Mouse (Mus musculus) hindbrain, embryonic 13.5 days (tissue): ENCODE results near the gene Lef1. TPM values are rescaled to one million over a fixed set of nuclear protein-coding genes. Genes with fewer than 3 reads are reported as not detected.

Experiments used
- ATAC-seq: fragments of 200-750 bp; cut with Nextera tagmentation; 2 replicates; pipeline ENCODE4 v1.8.0; 2017; ENCODE audit warnings: moderate TSS enrichment; ENCODE audit not compliant: low FRiP score
- H3K27ac ChIP-seq: fragments of 300-500 bp; sonication (generic); 2 replicates; pipeline ENCODE4 v1.5.1; 2015; ENCODE audit warnings: inconsistent platforms, mild to moderate bottlenecking, moderate library complexity
- H3K27me3 ChIP-seq: fragments of 300-500 bp; sonication (generic); 2 replicates; pipeline ENCODE4 v1.6.1; 2015; ENCODE audit warnings: mild to moderate bottlenecking, inconsistent platforms
- H3K36me3 ChIP-seq: fragments of 300-500 bp; sonication (generic); 2 replicates; pipeline ENCODE4 v1.6.1; 2015; ENCODE audit warnings: mild to moderate bottlenecking, inconsistent platforms
- H3K4me1 ChIP-seq: fragments of 300-500 bp; sonication (generic); replicated peaks from 2 replicates; pipeline ENCODE4 v1.6.1; 2015; ENCODE audit warnings: inconsistent platforms
- H3K4me2 ChIP-seq: fragments of 300-500 bp; sonication (generic); 2 replicates; pipeline ENCODE4 v1.6.1; 2015; ENCODE audit warnings: inconsistent platforms, mild to moderate bottlenecking, moderate library complexity
- H3K4me3 ChIP-seq: fragments of 300-500 bp; sonication (generic); 2 replicates; pipeline ENCODE4 v1.5.1; 2015; ENCODE audit warnings: mild to moderate bottlenecking, inconsistent platforms
- H3K9ac ChIP-seq: fragments of 300-500 bp; sonication (generic); 2 replicates; pipeline ENCODE4 v1.6.1; 2015; ENCODE audit warnings: mild to moderate bottlenecking, inconsistent platforms
- H3K9me3 ChIP-seq: fragments of 300-500 bp; sonication (generic); 2 replicates; pipeline ENCODE4 v1.6.1; 2016; ENCODE audit warnings: inconsistent platforms
- WGBS: fragments of 180-500 bp; shearing (Covaris S2); methylation state at CpG from one replicate; pipeline ENCODE4 v1.1.7; 2015; 5-methylcytosine and 5-hydroxymethylcytosine counted together
- polyA plus RNA-seq: library from polyadenylated mRNA; unstranded; fragments of >200 nt; fragmentation: Nextera tagmentation; extraction: Ambion mirVana; gene quantifications from 2 replicates; pipeline ENCODE4 v1.2.1, GENCODE M21; 2015

Gene Lef1
- polyA plus RNA-seq: 13.5 and 13.6 TPM in 2 replicates

GRCm38 (mm10) chr3:131110191-131111150 lies at the start of gene Lef1:
Gene Lef1 (plus strand): TSS chr3:131110471.
- Histone ChIP-seq H3K4me2 (peak within 1 kb of the TSS; percentile 70), H3K27me3 (peaks cover 87% of the 10 kb centered on the region), H3K27ac (0 out of 2 replicates have a peak within 1 kb of the TSS, but pooled peaks have one; percentile 30), H3K4me3 (peak within 1 kb of the TSS; percentile 47), H3K9ac (peak within 1 kb of the TSS; percentile 69), H3K36me3 (no peaks in the 10 kb centered on the region), H3K4me1 (peaks cover 60% of the 10 kb centered on the region), H3K9me3 (no peaks in the 10 kb centered on the region)
- under 1% methylated on average over 64 of the region's 69 CpGs for WGBS
- peak; percentile 15; the same call in 1 of the 2 replicates for ATAC-seq

GRCm38 (mm10) chr3:131065001-131065400 lies 45.3 kb upstream of the Lef1 start:
- no peak for ATAC-seq
- Histone ChIP-seq H3K36me3 (no peaks in the 10 kb centered on the region), H3K4me1 (no peaks in the 10 kb centered on the region), H3K9me3 (no peaks in the 10 kb centered on the region), H3K9ac (no peak overlapping the region), H3K27me3 (0 out of 2 replicates have a peak, but pooled peaks cover 3% of the 10 kb centered on the region), H3K27ac (no peak overlapping the region), H3K4me3 (no peak overlapping the region), H3K4me2 (no peak overlapping the region)
- WGBS: 82% methylated on average over 9 of the region's 9 CpGs

GRCm38 (mm10) chr3:131066171-131066570 lies 44.1 kb upstream of the Lef1 start:
- Histone ChIP-seq H3K4me1 (no peaks in the 10 kb centered on the region), H3K9me3 (no peaks in the 10 kb centered on the region), H3K27ac (no peak overlapping the region), H3K4me2 (no peak overlapping the region), H3K4me3 (no peak overlapping the region), H3K36me3 (no peaks in the 10 kb centered on the region), H3K9ac (no peak overlapping the region), H3K27me3 (0 out of 2 replicates have a peak, but pooled peaks cover 3% of the 10 kb centered on the region)
- WGBS: 40% methylated on average over 8 of the region's 8 CpGs
- no peak for ATAC-seq

- H3K9ac ChIP-seq: no peak overlapping the region
- ATAC-seq: no peak
- no peaks in the 10 kb centered on the region for H3K9me3 ChIP-seq
- H3K4me3 ChIP-seq: no peak overlapping the region
- no peaks in the 10 kb centered on the region for H3K4me1 ChIP-seq
- no peak overlapping the region for H3K4me2 ChIP-seq
- H3K36me3 ChIP-seq: no peaks in the 10 kb centered on the region
- H3K27me3 ChIP-seq: 0 out of 2 replicates have a peak, but pooled peaks cover 3% of the 10 kb centered on the region
- 92% methylated on average over 5 of the region's 5 CpGs for WGBS
- no peak overlapping the region for H3K27ac ChIP-seq
Observed at GRCm38 (mm10) chr3:131068000-131068399, 42.3 kb upstream of the Lef1 start.

GRCm38 (mm10) chr3:131070210-131070609 lies 40.1 kb upstream of the Lef1 start:
- Histone ChIP-seq H3K4me3 (no peak overlapping the region), H3K27me3 (0 out of 2 replicates have a peak, but pooled peaks cover 3% of the 10 kb centered on the region), H3K4me2 (no peak overlapping the region), H3K9me3 (no peaks in the 10 kb centered on the region), H3K36me3 (no peaks in the 10 kb centered on the region), H3K9ac (no peak overlapping the region), H3K4me1 (no peaks in the 10 kb centered on the region), H3K27ac (no peak overlapping the region)
- WGBS: 52% methylated on average over 7 of the region's 7 CpGs
- ATAC-seq: no peak

- H3K4me1 ChIP-seq: no peaks in the 10 kb centered on the region
- ATAC-seq: no peak
- 0 out of 2 replicates have a peak, but pooled peaks cover 3% of the 10 kb centered on the region for H3K27me3 ChIP-seq
- no peak overlapping the region for H3K4me2 ChIP-seq
- H3K9me3 ChIP-seq: no peaks in the 10 kb centered on the region
- H3K36me3 ChIP-seq: no peaks in the 10 kb centered on the region
- no peak overlapping the region for H3K4me3 ChIP-seq
- H3K27ac ChIP-seq: no peak overlapping the region
- no peak overlapping the region for H3K9ac ChIP-seq
- WGBS: 56% methylated on average over 4 of the region's 4 CpGs
Observed at GRCm38 (mm10) chr3:131072661-131073060, 37.6 kb upstream of the Lef1 start.

GRCm38 (mm10) chr3:131073946-131074345 lies 36.3 kb upstream of the Lef1 start:
- Histone ChIP-seq H3K27me3 (no peaks in the 10 kb centered on the region), H3K9ac (no peak overlapping the region), H3K4me1 (no peaks in the 10 kb centered on the region), H3K9me3 (no peaks in the 10 kb centered on the region), H3K4me2 (no peak overlapping the region), H3K36me3 (no peaks in the 10 kb centered on the region), H3K27ac (no peak overlapping the region), H3K4me3 (no peak overlapping the region)
- no peak for ATAC-seq
- WGBS: 90% methylated on average over 4 of the region's 4 CpGs

- ATAC-seq: no peak
- no peak overlapping the region for H3K4me2 ChIP-seq
- no peaks in the 10 kb centered on the region for H3K9me3 ChIP-seq
- no peak overlapping the region for H3K9ac ChIP-seq
- H3K27me3 ChIP-seq: 0 out of 2 replicates have a peak, but pooled peaks cover 2% of the 10 kb centered on the region
- H3K4me3 ChIP-seq: no peak overlapping the region
- no peak overlapping the region for H3K27ac ChIP-seq
- 89% methylated on average over 6 of the region's 6 CpGs for WGBS
- H3K36me3 ChIP-seq: no peaks in the 10 kb centered on the region
- H3K4me1 ChIP-seq: no peaks in the 10 kb centered on the region
Observed at GRCm38 (mm10) chr3:131078041-131078621, 32.1 kb upstream of the Lef1 start.

- Histone ChIP-seq H3K9me3 (no peaks in the 10 kb centered on the region), H3K4me1 (no peaks in the 10 kb centered on the region), H3K27ac (peak overlapping the region; percentile 13; the same call in 1 of the 2 replicates), H3K4me3 (no peak overlapping the region), H3K4me2 (no peak overlapping the region), H3K27me3 (peaks cover 4% of the 10 kb centered on the region; the same call in 1 of the 2 replicates), H3K9ac (no peak overlapping the region), H3K36me3 (no peaks in the 10 kb centered on the region)
- WGBS: 79% methylated on average over 5 of the region's 5 CpGs
- no peak for ATAC-seq
Observed at GRCm38 (mm10) chr3:131078719-131079118, 31.6 kb upstream of the Lef1 start.

GRCm38 (mm10) chr3:131083722-131084121 lies 26.5 kb upstream of the Lef1 start:
- Histone ChIP-seq H3K4me1 (peaks cover 13% of the 10 kb centered on the region), H3K27ac (no peak overlapping the region), H3K36me3 (no peaks in the 10 kb centered on the region), H3K4me2 (no peak overlapping the region), H3K4me3 (no peak overlapping the region), H3K9me3 (no peaks in the 10 kb centered on the region), H3K27me3 (peaks cover 24% of the 10 kb centered on the region), H3K9ac (no peak overlapping the region)
- ATAC-seq: no peak
- 51% methylated on average over 6 of the region's 6 CpGs for WGBS

- WGBS: 3% methylated on average over 30 of the region's 30 CpGs
- Histone ChIP-seq H3K36me3 (no peaks in the 10 kb centered on the region), H3K27me3 (peaks cover 24% of the 10 kb centered on the region), H3K27ac (no peak overlapping the region), H3K4me1 (peaks cover 13% of the 10 kb centered on the region), H3K4me3 (peak overlapping the region; percentile 34), H3K4me2 (peak overlapping the region; percentile 60), H3K9ac (peak overlapping the region; percentile 30), H3K9me3 (no peaks in the 10 kb centered on the region)
- peak; percentile 43; the same call in 1 of the 2 replicates for ATAC-seq
Observed at GRCm38 (mm10) chr3:131084718-131085561, 25.3 kb upstream of the Lef1 start.
